Mouse (Mus musculus): ENCODE results near the gene Mad2l1bp.

Gene Mad2l1bp

GRCm38 (mm10) chr17:46156680-46157079, 3.3 kb upstream of the Mad2l1bp start:
- DNase-seq (ENCODE audit: low spot score in 2 of 2), result no peak

GRCm38 (mm10) chr17:46154336-46154735, 983 bp upstream of the Mad2l1bp start:
- no peak for DNase-seq (ENCODE audit: low spot score in 2 of 2)

DNA sequence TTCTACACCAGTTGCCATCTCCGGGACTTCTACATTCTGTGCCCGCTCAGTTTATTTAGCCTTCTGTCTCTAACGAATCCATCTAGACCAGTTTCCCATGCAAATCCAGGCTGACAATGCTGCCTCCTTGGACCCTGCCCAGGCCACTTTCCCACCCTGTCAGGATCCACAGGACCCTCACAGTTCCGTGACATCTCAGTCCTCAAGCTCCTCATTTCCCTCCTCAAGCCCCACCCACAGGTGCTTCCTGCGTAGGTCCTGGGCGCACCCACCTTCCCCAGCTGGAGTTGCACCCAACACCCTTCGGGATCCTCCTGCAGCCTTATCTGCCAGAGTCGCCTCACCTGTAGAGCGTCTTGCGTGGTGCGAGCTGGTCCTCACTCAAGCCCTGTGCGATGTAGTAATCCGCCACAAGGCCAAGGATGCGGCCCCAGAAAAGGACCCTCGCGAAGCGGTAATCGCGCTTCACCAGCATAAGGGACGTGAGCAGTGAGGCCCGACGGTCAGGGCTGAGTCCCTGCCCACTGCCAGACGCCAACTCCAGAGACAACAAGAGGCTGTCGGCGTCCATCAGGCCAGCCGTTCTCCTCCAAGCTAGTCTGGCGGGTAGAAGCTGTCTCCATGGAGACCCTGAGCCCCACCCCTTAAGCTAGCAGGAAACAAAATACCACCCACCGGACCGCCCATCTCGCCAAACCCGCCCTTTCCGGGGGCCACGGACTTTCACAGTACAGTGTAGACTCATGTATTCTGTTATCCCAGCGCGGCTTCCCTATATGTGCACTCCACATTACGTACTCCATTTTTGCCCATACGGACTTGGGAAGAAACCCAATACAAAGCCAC, 9.6 kb downstream of the Mad2l1bp start, which contains the start of gene Rsph9:
Gene Rsph9, minus strand, starts transcription at position 639 of the 846 bp plus-strand sequence.
- peak; percentile 81 to 87 for DNase-seq (ENCODE audit: low spot score in 2 of 2)

DNA sequence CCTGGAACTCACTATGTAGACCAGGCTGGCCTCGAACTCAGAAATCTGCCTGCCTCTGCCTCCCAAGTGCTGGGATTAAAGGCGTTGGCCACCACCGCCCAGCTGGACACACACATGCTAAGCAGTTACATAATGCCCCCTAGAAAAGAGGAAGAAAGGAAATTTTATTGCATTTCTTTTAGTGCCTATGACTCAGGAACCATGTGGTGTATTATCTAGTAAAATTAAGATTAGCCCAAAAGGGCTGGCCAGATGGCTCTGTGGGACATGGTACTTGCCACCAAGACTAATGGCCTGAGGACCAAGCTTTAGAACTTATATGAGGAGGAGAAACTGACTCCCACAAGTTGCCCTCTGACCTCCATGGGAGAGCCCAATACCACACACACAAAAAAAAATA, 13.5 kb downstream of the Mad2l1bp start:
- no peak for DNase-seq (ENCODE audit: low spot score in 2 of 2)

- DNase-seq (ENCODE audit: low spot score in 2 of 2), result no peak
Observed at GRCm38 (mm10) chr17:46138563-46139236, 14.7 kb downstream of the Mad2l1bp start.

DNA sequence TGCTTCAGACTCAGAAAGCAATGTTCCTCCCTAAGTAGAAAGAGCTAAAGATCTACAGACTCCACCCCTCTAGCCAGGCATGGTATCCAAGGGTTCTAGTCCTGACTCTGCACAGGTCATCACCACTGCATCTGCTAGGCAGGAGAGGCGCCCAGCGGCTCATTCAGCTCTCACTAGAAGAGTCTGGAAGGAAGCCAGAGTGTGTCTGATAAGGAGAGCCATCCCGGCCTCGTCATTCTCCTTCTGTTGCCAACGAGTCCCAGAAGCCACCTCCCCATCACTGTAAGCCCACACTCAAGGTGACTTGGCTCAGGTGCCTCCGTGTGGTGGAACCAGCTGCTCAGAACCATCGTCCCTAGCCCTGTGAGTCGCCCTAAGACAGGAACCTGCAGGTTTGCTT, 20.5 kb downstream of the Mad2l1bp start:
- DNase-seq (ENCODE audit: low spot score in 2 of 2), result no peak

- peak; percentile 75 to 81 for DNase-seq (ENCODE audit: low spot score in 2 of 2)
Observed at GRCm38 (mm10) chr17:46132058-46132718, 21.2 kb downstream of the Mad2l1bp start.

DNA sequence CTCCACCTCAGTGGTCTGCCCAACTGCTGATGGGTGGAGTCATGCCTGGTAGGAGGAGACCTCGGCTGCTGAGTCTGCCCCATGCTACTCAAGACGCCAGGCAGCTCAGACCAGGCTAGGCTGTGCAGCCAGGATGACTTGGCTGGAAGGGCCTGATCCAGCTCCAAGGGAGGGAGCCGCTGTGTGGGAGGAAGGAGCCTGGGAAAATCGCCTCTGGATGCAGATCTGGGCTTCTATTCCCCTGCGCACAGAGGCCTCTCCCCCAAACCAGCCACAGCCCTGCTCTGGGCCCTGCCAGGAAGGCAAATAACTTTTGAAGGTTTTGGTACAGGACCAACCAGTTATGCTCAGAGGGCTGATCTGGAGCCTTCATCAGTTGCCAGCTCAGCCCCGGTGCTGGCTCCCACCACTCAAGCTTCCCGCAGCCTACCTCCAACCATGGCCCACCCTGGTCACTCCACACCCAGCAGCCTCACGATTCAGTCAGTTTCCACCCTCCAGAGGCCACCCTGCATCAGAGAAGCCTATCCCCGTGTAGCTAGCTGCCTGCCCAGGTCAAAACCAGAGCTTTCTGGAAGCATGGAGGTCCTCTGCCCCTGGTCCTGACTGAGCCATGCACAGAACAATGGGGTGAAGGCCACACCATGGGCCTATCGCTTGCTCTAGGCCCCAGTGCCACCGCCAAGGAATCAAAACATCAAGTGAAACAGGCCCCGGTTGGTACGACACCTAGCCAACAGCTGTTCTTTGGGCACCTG, 23.4 kb downstream of the Mad2l1bp start:
- DNase-seq (ENCODE audit: low spot score in 2 of 2), result no peak

GRCm38 (mm10) chr17:46127814-46128493, 25.4 kb downstream of the Mad2l1bp start:
- no peak for DNase-seq (ENCODE audit: low spot score in 2 of 2)

DNA sequence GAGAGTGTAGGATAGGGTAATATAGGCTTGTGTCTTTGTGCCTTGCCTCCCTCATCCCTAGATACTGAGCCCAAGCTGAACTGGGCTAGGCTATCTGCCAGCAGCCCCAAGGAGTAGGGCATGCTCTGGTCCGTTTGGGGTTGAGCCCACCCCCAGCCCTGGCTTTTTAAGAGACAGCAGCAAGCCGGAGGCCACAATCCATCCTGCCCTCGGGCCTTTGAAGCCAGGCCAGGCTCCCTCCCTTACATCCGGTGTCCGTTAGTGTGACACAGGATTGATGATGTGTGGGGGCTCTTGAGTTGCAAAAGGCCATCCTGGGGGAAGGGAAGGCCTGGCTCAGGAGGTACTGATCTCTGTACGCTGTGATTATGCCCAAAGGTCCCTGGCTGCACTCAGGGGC, 26.7 kb downstream of the Mad2l1bp start:
- DNase-seq (ENCODE audit: low spot score in 2 of 2), result no peak

DNA sequence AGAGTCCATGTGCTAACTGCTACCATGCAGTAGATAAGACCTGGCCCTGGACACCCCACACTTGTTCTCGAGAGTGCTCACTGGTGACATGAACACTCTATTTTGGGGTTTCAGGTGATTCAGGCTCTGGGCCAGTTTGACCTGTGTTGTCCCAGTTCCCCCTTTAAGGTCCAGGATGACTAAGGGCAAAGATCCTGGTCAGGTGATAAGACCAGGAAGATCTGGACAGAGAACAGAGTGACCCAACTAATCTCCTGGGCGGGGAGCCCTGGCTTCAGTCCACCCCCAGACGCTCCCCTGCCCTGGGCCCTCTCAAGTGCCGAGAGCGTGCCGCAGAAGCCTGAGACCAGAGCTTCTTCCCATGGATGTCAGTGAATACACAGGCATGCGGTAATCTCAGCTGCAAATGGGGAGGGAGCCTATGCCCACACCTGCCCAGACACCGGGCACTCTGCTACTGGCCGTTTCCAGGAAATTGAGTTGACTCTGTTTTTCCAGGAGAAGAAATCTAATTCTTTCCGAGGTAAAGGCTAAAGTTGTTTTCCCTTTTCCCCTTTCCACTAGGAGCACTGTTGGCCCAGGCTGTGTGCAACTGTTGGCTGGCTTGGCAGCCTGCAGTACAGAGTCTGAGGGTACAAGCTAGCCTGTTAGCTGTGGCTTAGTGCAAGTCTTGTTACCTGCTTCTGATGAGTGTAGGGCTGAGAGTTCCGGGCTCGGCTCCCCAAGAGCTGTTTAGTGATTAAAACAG, 29.2 kb downstream of the Mad2l1bp start:
- DNase-seq (ENCODE audit: low spot score in 2 of 2), result no peak

DNA sequence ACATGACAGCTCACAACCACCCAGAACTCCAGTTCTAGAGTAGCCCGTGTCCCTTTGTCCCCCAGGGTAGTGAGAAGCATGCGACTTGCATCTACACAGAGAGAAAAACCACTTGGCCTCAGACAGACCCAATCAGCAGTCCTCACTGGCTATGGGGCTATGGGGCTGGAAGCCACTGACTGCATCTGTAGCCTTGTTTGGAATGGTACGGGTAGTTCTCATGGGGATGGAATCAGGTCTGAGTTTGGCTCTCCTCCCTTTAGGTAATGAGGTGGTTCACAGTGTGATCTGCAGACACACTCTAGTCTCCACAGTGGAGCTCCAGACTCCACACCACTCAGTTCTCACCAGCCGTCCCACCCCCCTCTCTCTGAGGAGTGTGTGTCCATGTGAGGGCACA, 30.1 kb downstream of the Mad2l1bp start:
- DNase-seq (ENCODE audit: low spot score in 2 of 2), result no peak

DNA sequence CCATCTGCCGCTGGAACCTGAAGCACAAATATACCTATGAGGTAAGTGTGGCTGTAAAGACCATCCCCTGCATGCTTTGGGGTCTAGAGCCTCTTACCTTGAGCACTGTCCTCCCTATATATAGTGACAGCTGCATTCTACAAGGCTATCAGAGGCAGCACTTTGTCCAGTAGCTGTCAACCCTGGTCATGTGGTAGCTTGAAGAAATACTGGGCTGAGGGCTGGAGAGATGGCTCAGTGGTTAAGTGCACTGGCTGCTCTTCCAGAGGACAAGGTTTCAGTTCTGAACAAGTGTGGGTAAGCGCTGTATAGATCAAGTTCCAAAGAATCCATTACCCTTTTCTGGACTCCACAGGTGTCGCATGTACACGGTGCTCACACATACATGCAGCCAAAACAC, 30.6 kb downstream of the Mad2l1bp start:
- DNase-seq (ENCODE audit: low spot score in 2 of 2), result no peak

- DNase-seq (ENCODE audit: low spot score in 2 of 2), result peak; percentile 54 to 64
Observed at GRCm38 (mm10) chr17:46119641-46120040, 33.7 kb downstream of the Mad2l1bp start.

GRCm38 (mm10) chr17:46118423-46118850, 34.9 kb downstream of the Mad2l1bp start:
- no peak for DNase-seq (ENCODE audit: low spot score in 2 of 2)

DNA sequence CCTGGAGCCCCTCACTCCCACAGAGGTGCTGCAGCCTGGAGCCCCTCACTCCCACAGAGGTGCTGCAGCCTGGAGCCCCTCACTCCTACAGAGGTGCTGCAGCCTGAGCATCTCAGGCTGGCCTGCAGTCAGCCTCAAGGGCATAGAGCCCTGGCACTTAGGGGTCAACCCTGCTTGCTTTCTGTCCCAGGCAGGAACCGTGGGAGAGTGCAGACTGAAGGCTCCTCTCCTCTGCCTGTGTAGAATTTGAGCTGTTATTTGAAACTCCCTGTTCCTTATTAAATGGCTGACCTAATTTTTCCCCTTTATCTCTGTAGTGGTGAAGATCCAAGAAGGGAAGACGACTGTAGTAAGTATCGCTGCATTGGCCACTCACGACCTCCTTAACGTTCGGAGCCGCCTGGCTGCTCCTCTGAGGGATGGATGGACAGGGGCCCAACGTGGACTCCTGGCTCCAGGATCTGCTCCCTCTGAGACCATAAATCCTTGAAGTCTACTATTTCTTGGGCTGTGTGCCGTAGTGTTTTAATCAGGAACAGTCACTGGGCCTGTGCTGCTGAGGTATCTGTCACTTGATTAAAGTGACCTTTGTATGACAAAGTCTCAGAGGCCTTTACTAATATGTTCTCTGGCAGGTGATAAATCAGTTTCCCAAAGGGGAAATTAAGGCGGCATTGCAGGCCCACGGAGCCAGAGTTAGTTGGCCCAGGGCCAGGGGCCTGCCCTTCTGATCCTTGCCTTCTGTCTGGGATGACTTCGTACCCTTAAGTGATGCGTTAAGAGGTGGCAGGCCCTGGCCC, 35.5 kb downstream of the Mad2l1bp start:
- DNase-seq (ENCODE audit: low spot score in 2 of 2), result no peak

- no peak for DNase-seq (ENCODE audit: low spot score in 2 of 2)
Observed at GRCm38 (mm10) chr17:46116881-46117280, 36.5 kb downstream of the Mad2l1bp start.

GRCm38 (mm10) chr17:46116138-46116537, 37.2 kb downstream of the Mad2l1bp start:
- DNase-seq (ENCODE audit: low spot score in 2 of 2), result no peak

DNA sequence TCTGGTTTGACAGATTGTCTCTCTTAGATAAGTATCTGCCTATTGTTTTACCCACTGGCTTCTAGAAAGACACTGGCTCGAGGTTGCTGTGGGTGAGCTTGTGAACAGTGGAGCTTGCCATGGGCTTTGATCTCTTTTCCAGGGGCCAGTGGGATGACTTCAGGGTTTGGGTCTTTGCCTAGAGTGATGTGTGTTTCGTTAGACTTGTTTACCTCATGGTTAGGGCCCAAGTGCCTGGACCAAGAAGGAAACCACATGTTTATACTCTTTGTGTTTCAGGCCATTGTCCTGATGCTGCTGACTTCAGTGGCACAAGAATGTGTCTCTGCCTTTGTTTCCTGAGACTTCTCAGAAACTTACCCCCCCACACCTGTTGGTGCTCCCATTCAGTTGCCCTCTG, 37.9 kb downstream of the Mad2l1bp start:
- no peak for DNase-seq (ENCODE audit: low spot score in 2 of 2)
